Mouse (Mus musculus) thymus, postnatal 0 days (tissue): Measurements from ENCODE around the gene Mapk13. TPM values are rescaled to one million over a fixed set of nuclear protein-coding genes. Genes with fewer than 3 reads are reported as not detected.
"Not testable (repeated sequence)": the region's sequence is repeated elsewhere in the genome, so short reads cannot be mapped to it uniquely, and the experiment has no call there.

ENCODE experiments used
- DNase-seq: peaks from one replicate; pipeline ENCODE4 v3.0.0-alpha.2; 2015; ENCODE audit warnings: low spot score
- polyA plus RNA-seq: library from polyadenylated mRNA; unstranded; fragments of >200 nt; fragmentation: Nextera tagmentation; extraction: Ambion mirVana; gene quantifications from 2 replicates; pipeline ENCODE4 v1.2.1, GENCODE M21; 2015

The Mapk13 gene
- polyA plus RNA-seq, 1 experiment from 2014 or later: 6.9 TPM

DNA sequence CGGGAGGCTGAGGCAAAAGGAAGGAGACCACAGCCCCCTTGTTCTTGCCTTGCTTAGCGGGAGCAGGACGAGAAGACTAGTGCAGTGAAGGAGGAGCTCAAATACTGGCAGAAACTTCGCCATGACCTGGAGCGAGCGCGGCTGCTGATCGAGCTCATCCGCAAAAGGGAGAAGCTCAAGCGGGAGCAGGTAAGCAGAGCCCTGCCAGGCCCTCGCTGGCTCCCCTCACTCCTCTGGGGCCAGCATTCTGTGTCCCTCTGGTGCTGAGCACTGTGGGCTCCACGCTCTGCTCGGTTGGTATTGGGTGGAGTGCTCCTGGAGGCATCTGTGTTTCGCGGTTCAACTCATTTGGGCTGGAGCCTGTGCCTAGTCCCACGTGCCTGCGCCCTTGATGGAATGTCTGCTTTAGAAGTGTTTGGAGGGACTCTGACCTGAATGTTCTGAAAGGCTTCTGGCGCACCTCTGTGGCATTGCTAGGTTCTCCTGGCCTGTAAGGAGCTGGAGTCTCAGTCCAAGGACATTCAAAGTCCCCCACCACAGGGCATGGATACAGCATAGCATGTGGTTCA, 45.5 kb downstream of the Mapk13 start:
- no peak for DNase-seq

DNA sequence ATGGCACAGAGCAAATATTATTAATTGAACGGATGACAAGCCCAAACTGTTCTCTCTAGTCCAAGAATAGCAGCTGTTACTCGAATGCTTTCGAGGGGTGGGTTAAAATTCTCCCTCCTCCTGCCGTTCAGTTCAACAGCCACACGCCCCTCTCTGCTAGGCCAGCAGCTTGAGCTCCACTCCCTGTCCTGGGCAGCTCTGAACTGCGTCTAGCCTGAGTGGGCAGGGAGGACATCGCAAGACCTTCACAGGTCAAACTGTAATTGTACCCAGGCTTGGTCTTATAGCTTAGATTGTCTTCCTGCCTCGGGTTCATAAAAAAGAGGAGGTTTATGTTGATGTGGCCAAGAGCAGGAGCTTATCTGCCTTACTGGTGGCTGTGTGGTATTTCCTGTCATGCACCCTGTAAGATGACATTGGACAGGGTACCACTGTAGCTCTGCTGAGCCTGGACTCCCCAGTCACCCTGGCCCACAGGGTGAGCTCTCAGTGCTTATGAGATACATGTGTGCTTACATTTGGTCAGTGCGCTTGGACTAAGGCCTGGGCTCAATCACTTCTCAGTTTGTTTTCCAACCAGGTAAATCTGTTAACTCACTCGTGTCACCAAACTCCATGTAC, 46.4 kb downstream of the Mapk13 start:
- DNase-seq: no peak

DNA sequence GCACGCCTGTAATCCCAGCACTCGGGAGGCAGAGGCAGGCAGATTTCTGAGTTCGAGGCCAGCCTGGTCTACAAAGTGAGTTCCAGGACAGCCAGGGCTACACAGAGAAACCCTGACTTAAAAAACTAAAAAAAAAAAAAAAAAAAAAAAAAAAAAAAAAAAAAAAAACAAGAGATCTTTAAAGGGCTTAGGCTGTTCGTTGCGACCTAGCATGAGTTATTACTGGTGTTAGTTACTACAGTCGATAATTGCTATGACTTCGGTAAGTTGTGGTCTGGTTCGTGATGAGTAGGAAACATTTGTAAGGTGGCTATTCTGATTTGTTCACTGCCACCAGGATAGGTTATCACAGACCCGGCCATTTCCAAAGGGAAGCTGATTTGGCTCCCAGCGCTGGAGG, 47.2 kb downstream of the Mapk13 start:
- not testable (repeated sequence) for DNase-seq

DNA sequence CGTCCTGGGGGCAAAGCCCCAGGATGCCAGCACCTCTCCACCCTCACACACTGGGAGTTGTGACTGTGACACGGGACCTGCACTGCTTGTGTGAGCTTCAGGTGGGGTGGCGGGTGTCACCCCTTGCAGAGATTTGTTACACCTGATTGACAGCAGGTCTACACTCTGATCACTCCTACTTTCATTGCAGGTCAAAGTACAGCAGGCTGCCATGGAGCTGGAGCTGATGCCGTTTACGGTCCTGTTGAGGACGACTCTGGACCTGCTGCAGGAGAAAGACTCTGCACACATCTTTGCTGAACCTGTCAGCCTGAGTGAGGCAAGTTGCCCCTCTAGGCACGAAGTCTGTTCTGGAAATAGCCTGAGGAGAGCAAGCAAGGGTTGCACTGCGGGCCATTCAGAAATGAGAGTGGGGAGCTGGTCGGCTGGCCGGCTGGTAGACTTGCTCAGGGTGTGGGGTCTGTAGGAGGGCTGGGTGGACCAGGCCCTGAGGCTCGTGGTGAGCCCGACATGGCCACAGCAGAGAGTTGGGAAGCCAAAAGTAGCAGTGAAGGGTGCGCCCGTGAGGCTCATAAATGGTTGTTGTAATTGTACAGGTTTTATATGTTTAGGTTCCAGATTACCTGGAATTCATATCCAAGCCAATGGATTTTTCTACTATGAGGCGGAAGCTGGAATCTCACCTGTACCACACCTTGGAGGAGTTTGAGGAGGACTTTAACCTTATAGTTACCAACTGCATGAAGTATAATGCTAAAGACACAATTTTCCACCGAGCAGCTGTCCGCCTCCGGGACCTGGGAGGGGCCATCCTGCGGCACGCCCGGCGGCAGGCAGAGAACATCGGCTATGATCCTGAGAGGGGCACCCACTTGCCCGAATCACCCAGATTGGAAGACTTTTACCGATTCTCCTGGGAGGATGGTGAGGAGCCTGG, 48.0 kb downstream of the Mapk13 start:
- DNase-seq: no peak

DNA sequence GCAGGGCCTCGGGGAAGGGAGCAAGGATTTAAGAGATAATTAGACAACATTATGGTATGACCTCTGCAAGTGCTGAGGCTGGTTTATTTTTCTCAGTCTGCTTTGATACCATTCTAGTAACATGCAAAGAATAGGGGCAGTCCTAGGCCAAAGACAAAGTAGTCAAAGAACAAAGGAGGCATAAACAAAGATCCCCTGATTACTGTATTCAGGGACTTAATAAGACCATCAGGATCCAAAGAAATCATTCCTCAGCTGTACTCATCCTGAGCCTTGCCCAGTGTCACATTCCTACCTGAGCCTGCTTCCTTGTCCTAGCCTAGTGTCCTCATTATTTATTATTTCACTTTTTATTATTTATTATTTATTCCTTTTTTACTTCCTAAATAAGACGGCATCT, 51.1 kb downstream of the Mapk13 start:
- DNase-seq: no peak

DNA sequence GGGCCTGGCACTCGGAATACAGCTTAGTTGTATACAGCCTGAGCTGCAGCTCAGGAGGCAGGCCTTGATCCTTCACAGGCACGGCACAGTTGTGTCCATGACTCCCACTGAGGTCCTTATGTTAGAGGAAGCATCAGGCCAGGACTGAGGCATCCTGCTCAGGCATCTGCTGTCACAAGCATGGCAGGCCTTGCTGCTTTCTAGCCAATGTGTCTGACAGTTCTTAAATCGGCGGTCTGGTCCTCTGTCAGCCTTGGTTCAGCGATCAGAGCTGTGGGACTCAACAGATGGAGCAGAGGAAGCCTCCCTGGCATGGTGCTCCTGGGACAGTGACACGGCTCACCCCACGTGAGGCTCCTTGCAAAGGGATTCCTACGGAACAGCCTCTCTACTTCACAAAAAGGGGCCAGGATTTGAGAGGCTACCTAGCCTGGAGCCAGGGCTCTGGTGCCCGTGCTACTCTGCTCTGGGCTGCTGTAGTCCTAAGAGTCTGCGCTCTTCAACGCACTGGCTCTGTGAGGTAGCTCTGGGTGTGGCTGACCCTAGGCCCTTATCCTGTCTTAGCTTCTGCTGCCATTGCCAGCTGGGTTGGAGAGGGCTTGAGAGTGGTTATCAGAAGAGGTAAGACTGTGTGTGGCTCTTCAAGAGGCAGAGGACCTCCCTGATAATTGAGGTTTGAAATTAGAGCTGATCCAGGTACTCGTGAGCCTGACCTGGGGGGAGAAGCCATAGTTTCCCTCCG, 54.1 kb downstream of the Mapk13 start:
- no peak for DNase-seq

DNA sequence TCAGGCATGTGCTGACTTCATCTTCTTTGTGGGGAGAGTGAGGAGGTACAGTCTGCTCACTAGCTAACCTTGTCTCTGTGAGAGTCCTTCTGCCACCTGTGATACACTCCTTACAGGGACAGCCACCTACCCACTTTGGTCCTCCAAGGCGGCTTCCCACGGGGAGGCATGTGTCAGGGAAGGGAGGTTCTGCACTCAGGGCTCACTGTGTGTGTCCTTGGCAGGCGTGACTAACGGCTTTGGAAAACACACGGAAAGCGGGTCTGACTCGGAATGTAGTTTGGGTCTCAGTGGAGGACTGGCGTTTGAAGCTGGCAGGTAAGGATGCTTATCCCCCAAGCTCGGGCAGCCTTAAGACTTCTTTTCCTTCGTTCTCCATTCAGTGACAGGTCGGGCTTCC, 54.7 kb downstream of the Mapk13 start:
- no peak for DNase-seq

DNA sequence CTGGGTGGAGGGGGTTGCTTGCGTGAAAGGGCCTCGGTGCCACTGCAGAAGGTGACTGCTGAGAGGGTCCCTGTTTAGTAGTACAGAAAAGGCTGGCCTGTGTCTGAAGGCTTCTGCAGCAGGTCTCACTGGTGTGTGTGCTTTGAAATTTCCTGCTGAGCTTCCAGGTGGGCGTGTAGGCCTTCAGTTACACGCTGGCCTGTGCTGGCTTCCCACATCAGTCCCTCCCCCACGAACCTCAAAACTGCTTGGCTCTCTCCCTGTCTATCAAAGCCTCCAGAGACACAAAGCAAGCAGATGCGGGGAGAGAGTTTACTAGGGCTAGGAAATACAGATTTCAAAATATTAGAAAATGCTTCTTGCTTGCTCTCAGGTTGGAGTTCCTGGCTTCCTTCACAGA, 55.8 kb downstream of the Mapk13 start:
- no peak for DNase-seq

DNA sequence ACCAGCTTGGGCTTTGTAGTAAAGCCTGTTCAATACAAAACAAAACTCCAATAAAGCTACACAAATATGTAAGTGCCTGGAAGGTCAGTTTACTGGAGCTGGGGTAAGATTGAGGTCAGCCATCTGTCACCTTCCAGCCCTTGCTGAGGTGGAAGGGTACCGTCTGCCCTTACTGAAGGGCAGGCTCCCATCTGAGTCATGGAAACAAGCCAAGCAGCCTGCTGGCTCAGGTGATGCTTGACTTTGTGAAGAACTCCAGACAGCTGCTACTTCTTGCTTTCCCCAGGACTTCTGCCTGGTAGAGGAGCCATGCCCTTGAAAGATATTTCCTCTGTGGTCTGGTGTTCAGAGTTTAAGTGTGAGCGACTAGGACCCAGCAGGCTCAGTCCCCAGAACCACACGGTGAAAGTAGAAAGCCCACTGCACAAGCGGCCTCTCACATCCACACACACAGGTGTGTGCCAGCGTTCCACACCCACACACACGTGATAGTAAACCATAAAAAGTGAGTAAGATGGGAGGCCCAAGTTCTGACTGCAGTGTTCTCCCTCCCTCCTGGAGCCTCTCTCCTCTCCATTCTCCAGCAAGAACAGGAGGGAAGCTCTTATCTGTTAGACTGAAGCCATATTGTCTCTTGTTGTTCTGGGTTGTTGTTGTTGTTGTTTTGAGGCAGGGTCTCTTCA, 56.4 kb downstream of the Mapk13 start:
- DNase-seq: no peak

DNA sequence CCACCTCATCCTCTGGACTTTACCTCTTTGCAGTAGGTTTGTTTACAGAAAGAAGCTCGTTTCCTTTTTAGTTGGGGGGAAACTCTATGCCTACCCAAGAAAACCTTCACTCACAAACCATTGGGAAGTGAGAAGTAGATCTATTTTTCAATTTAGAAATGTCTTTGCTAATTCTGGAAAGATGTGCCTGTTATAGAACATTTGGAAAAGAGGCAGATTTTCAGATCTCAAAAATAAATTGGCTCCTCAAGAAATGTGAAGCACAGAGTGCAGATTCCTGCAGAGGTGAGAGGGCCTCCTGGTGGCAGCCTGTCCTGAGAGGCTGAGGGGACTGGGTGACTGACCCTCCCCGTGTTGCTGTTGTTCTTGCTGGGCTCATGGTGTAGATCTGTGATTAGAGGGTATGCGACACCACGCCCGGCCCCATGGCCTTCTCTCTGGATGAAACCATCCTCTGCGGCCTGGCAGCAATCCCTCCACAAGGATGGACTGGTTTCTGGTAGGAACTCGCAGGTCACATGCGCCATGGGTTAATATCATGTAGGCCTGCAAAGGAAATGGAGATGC, 58.7 kb downstream of the Mapk13 start:
- DNase-seq: no peak

DNA sequence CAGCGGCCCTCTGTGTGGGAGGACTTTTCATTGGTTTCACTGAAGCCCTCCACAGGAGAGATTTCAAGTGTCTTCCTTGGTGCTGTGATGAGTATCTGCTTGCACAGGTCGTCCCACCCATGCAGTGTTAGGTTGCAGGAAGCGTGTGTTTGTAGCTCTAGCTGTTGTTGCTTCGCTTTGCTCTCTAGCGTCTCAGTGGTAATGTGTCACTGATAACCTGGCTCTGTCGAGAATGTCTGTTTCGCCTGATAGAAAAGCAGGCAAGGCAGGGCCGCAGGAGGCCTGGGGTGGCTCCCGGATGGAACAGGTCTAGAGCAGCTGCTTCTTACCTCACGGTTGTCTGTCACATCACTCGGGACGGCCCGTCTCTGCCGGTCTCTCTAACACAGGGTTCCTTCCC, 60.0 kb downstream of the Mapk13 start:
- no peak for DNase-seq

Other genes starting within 250 kb of the Mapk13 start
- gene Armc12, start 238.5 kb upstream of the Mapk13 start, polyA plus RNA-seq: not detected in 2 replicates
- not detected in 2 replicates for gene Clpsl2, start 219.9 kb upstream of the Mapk13 start, polyA plus RNA-seq
- gene Clps, start 208.5 kb upstream of the Mapk13 start, polyA plus RNA-seq: 1.4 and 1.9 TPM in 2 replicates
- gene Lhfpl5, start 193.7 kb upstream of the Mapk13 start, polyA plus RNA-seq: 0.27 TPM in 1 of 2 replicates, not detected in the other
- 99.1 and 103 TPM in 2 replicates for gene Srpk1, start 146.6 kb upstream of the Mapk13 start, polyA plus RNA-seq
- 0.42 and 0.79 TPM in 2 replicates for gene Slc26a8, start 79.1 kb upstream of the Mapk13 start, polyA plus RNA-seq
- gene Mapk14, start 78.0 kb upstream of the Mapk13 start, polyA plus RNA-seq: 42.2 and 45.7 TPM in 2 replicates
- gene AC170998.1, start 43.2 kb upstream of the Mapk13 start, polyA plus RNA-seq: 0.87 and 2.1 TPM in 2 replicates
- gene Brpf3, start 31.8 kb downstream of the Mapk13 start, polyA plus RNA-seq: 6.2 and 8.6 TPM in 2 replicates
- gene Pnpla1, start 89.1 kb downstream of the Mapk13 start, polyA plus RNA-seq: 0.10 TPM in 1 of 2 replicates, not detected in the other
- 1.4 and 2.2 TPM in 2 replicates for gene 4930539E08Rik, start 146.0 kb downstream of the Mapk13 start, polyA plus RNA-seq
- not detected in 2 replicates for gene Pxt1, start 174.5 kb downstream of the Mapk13 start, polyA plus RNA-seq
- gene Kctd20, start 182.7 kb downstream of the Mapk13 start, polyA plus RNA-seq: 64.7 and 65.8 TPM in 2 replicates
- gene Stk38, start 238.7 kb downstream of the Mapk13 start, polyA plus RNA-seq: 95.4 and 121 TPM in 2 replicates